Mouse (Mus musculus) testis, adult 2 months (tissue): ENCODE measurements around the gene Isg20l2. TPM values are rescaled to one million over a fixed set of nuclear protein-coding genes. Genes with fewer than 3 reads are reported as not detected.

Experiments used
- H3K27ac ChIP-seq: fragments of 200-500 bp; 2 replicates; pipeline ENCODE4 v1.5.1; 2012; ENCODE audit warnings: low read depth, low read length; ENCODE audit not compliant: control insufficient read depth, insufficient read depth
- H3K27me3 ChIP-seq: fragments of 200-500 bp; 2 replicates; pipeline ENCODE4 v1.6.1; 2012; ENCODE audit warnings: mild to moderate bottlenecking, low read length, moderate library complexity; ENCODE audit not compliant: control insufficient read depth, insufficient read depth
- H3K36me3 ChIP-seq: fragments of 200-500 bp; 2 replicates; pipeline ENCODE4 v1.6.1; 2012; ENCODE audit warnings: mild to moderate bottlenecking, low read length; ENCODE audit not compliant: control insufficient read depth, insufficient read depth
- H3K4me1 ChIP-seq: fragments of 200-500 bp; 2 replicates; pipeline ENCODE4 v1.6.1; 2012; ENCODE audit warnings: low read length; ENCODE audit not compliant: control insufficient read depth, insufficient read depth
- H3K4me3 ChIP-seq: fragments of 200-500 bp; 2 replicates; pipeline ENCODE4 v1.5.1; 2012; ENCODE audit warnings: low read depth, mild to moderate bottlenecking, low read length, moderate library complexity, mixed read lengths; ENCODE audit not compliant: control insufficient read depth
- CTCF ChIP-seq: fragments of 200-500 bp; IDR thresholded peaks from 2 replicates; pipeline ENCODE4 v1.5.1; 2012; ENCODE audit warnings: low read depth, mild to moderate bottlenecking, inconsistent platforms, low read length, moderate library complexity; ENCODE audit not compliant: control insufficient read depth, insufficient read depth, insufficient replicate concordance
- POLR2A ChIP-seq: fragments of 200-500 bp; IDR thresholded peaks from 2 replicates; pipeline ENCODE4 v1.6.1; 2012; ENCODE audit warnings: low read depth, mild to moderate bottlenecking, inconsistent platforms, low read length, moderate library complexity; ENCODE audit not compliant: control insufficient read depth
- polyA plus RNA-seq: library from polyadenylated mRNA; depleted of rRNA; stranded (reverse); fragments of >200 nt; gene quantifications from 2 replicates; pipeline ENCODE4 v1.2.3, GENCODE M21; 2012

Isg20l2 gene
- polyA plus RNA-seq, 1 experiment = 60.6 TPM

DNA sequence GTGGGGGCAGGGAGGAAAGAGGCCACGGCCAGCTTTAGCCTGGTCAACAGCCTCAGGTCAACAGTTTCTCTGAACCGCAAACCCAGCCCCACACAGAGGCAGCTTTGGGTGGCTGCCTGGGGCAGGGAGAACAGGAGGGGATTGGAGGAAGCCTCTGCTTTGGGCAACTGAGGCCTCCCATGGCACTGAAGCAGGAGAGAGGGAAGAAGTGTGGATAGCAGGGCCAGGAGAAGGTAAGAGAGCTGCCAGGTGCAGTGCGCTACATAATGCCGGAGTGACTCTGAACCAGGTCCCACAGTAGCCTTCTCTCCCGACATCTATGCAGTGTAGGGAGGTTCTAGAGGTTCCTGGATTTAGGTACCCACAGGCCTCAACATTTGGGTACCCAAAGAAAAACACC, 50.6 kb downstream of the Isg20l2 start:
- no peak overlapping the region for H3K27ac ChIP-seq
- TF ChIP-seq POLR2A = no peak
- TF ChIP-seq CTCF = no peak
- no peaks in the 10 kb centered on the region for H3K36me3 ChIP-seq
- H3K27me3 ChIP-seq = no peaks in the 10 kb centered on the region
- H3K4me3 ChIP-seq = no peak overlapping the region
- H3K4me1 ChIP-seq = no peaks in the 10 kb centered on the region

GRCm38 (mm10) chr3:87981214-87981760, 51.2 kb downstream of the Isg20l2 start:
- Histone ChIP-seq H3K4me3 (no peak overlapping the region), H3K27ac (no peak overlapping the region), H3K4me1 (peaks cover 2% of the 10 kb centered on the region), H3K36me3 (no peaks in the 10 kb centered on the region), H3K27me3 (no peaks in the 10 kb centered on the region)
- TF ChIP-seq POLR2A = no peak
- no peak for TF ChIP-seq CTCF

DNA sequence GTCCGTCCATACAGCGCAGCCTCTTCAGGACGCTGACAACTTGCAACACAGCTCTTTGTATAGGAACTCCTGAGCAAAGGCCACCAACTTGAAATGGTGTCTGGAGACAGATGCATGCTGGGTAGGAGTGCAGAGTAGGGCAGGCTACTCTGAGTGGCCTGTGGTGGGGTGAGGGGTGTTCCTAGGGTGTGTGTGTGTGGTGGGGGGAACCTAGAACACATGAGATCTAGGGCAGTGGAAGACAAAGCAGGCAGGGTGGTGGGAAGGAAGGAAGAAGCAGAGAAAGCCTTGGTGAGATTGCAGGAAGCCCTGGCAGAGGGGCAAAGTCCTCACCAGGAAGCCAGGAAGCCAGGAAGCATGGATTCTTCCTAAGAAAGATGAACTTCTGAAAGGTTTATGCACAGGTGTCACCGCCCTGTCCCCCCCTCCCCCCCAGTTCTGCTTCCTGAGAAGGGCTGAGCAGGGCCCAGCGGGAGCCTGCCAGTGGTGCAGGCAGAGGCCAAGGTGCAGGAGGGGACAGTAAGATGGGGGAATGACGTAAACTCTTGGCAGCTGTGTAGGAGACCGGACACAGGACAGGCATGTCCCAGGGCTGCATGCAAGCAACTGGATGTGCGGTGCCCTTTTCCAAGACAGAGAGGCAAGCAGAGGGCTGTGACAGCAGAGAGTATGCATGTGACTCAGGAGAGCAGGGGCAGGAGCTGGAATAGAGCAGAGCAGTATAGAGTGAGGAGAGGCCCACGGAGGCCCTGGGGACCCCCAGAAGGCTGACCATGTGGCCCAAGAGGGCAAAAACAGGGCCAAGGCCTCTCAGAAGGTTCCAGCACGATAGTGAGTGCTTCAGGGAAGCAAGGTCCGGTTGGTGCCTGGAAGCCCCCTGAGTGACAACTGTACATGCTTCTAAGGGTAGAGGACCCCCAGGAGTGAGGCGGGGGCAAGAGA, 52.1 kb downstream of the Isg20l2 start:
- H3K4me1 ChIP-seq = peaks cover 10% of the 10 kb centered on the region
- no peaks in the 10 kb centered on the region for H3K36me3 ChIP-seq
- H3K4me3 ChIP-seq = no peak overlapping the region
- TF ChIP-seq POLR2A = no peak
- no peak for TF ChIP-seq CTCF
- no peaks in the 10 kb centered on the region for H3K27me3 ChIP-seq
- H3K27ac ChIP-seq = no peak overlapping the region

DNA sequence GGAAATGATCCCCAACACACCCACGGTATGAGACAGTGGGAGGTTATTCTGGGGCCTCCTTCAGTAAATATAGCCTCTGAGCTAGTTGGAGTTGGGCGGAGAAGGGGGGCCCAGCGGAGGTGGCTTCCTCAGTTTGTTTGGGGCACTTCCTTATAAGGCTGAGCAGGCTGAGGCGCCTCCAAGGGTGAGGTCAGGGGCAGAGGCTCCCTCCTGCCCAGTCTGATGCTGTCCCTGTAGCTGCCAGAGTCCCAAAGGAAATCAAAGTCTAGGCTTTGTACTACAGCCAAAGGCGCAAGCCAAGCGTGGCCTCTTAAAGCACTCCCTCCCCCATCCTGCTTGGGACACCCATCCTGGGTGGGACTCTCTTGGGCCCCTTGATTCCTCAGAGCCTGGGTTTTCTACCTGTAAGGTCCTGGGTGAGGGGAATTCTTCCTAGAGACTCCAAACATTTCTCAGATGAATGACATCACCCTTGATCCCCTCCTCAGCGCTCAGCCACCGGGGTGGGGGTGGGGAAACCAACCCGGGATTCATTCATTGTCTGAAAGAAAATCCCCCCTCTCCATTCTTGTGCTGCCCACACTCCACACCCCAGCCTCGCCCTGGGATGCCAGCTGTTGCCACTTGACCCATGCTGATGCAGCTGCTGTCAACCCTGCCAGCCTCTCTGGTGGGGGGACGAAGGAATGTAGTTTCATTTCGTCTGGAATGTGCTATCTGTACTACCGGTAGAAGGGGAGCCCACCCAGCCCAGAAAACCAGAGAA, 52.9 kb downstream of the Isg20l2 start:
- Histone ChIP-seq H3K36me3 (no peaks in the 10 kb centered on the region), H3K27me3 (no peaks in the 10 kb centered on the region), H3K4me3 (no peak overlapping the region), H3K27ac (no peak overlapping the region), H3K4me1 (peaks cover 17% of the 10 kb centered on the region)
- TF ChIP-seq POLR2A (no peak), CTCF (no peak)

- H3K4me1 ChIP-seq = peaks cover 22% of the 10 kb centered on the region
- no peaks in the 10 kb centered on the region for H3K36me3 ChIP-seq
- no peak overlapping the region for H3K4me3 ChIP-seq
- no peak overlapping the region for H3K27ac ChIP-seq
- H3K27me3 ChIP-seq = no peaks in the 10 kb centered on the region
- no peak for TF ChIP-seq POLR2A
- no peak for TF ChIP-seq CTCF
These were observed 53.5 kb downstream of the Isg20l2 start for GRCm38 (mm10) chr3:87983627-87984026.

GRCm38 (mm10) chr3:87984094-87984493, 54.0 kb downstream of the Isg20l2 start:
- Histone ChIP-seq H3K27me3 (no peaks in the 10 kb centered on the region), H3K4me3 (no peak overlapping the region), H3K36me3 (no peaks in the 10 kb centered on the region), H3K4me1 (peaks cover 22% of the 10 kb centered on the region), H3K27ac (no peak overlapping the region)
- TF ChIP-seq CTCF (no peak), POLR2A (no peak)

- TF ChIP-seq POLR2A (no peak), CTCF (no peak)
- Histone ChIP-seq H3K4me3 (no peak overlapping the region), H3K27ac (no peak overlapping the region), H3K36me3 (no peaks in the 10 kb centered on the region), H3K27me3 (no peaks in the 10 kb centered on the region), H3K4me1 (peaks cover 22% of the 10 kb centered on the region)
These were observed 55.6 kb downstream of the Isg20l2 start for GRCm38 (mm10) chr3:87985505-87986320.
